Mouse (Mus musculus) neutrophil, adult 5-6 weeks (primary cell): ENCODE data around the gene Fam198a. TPM values are rescaled to one million over a fixed set of nuclear protein-coding genes. Genes with fewer than 3 reads are reported as not detected.
"Not testable (repeated sequence)": the region's sequence is repeated elsewhere in the genome, so short reads cannot be mapped to it uniquely, and the experiment has no call there.

Experiments used
- ATAC-seq: fragments of 151-379, 151-347 bp; 2 replicates; pipeline ENCODE4 v1.8.0; 2017; ENCODE audit warnings: mild to moderate bottlenecking, moderate TSS enrichment; ENCODE audit not compliant: insufficient number of reproducible peaks, poor library complexity, low FRiP score, severe bottlenecking; ENCODE audit errors: extremely low read depth
- total RNA-seq: library from RNA; stranded (forward); fragments of 200-1000 nt; gene quantifications from 2 replicates; pipeline ENCODE4 v1.2.3, GENCODE M21; 2017

The Fam198a gene
- total RNA-seq, 1 experiment from 2014 or later = not detected

- ATAC-seq = no peak
These were observed 60.0 kb downstream of the Fam198a start for GRCm38 (mm10) chr9:122010751-122011150.

DNA sequence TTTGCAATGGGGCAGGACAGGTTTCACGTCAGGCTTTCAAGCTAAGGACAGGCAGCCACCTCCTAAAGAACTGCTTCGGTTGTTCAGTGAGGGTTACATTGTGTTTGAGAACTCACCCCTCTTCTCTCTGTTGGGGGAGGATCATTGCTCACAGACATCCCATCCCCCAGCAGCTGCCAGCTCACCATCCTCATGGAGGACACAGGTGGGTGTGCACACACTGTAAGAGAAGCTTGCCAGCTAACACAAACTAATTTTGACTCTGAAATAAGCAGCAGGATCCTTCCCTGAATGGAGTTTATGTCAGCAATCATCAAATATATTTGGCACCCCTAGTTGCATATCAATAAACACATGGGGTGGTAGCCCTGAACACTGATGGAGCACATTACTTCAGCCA is 62.0 kb downstream of the Fam198a start:
- ATAC-seq = no peak

- no peak for ATAC-seq
These were observed 62.8 kb downstream of the Fam198a start for GRCm38 (mm10) chr9:122013629-122014028.

GRCm38 (mm10) chr9:122014241-122014667 is 63.5 kb downstream of the Fam198a start:
- ATAC-seq = peak; percentile 59

GRCm38 (mm10) chr9:122018079-122018478 is 67.3 kb downstream of the Fam198a start:
- ATAC-seq = no peak

GRCm38 (mm10) chr9:122018782-122019395 is 68.1 kb downstream of the Fam198a start:
- no peak for ATAC-seq

DNA sequence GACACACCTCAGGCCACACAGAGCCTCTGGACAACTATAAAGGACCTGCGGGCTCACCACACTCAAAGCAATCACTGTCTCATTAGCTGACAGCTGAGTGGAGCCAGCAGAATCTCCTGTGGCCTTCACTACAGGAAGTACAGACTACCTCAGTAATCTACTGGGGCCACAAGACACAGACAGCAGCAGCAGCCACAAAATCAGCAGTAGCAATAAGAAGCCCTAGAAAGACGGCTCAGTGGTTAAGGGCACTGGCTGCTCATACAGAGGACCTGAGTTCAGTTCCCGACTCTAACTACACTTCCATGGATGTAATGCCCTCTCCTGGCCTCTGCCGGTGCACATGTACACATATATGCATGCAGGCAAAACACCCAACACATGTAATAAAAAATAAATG is 69.5 kb downstream of the Fam198a start:
- ATAC-seq = no peak

GRCm38 (mm10) chr9:122021171-122021570 is 70.4 kb downstream of the Fam198a start:
- ATAC-seq = not testable (repeated sequence)

- ATAC-seq = no peak
These were observed 70.8 kb downstream of the Fam198a start for GRCm38 (mm10) chr9:122021581-122021980.

GRCm38 (mm10) chr9:122022776-122023175 is 72.0 kb downstream of the Fam198a start:
- no peak for ATAC-seq

DNA sequence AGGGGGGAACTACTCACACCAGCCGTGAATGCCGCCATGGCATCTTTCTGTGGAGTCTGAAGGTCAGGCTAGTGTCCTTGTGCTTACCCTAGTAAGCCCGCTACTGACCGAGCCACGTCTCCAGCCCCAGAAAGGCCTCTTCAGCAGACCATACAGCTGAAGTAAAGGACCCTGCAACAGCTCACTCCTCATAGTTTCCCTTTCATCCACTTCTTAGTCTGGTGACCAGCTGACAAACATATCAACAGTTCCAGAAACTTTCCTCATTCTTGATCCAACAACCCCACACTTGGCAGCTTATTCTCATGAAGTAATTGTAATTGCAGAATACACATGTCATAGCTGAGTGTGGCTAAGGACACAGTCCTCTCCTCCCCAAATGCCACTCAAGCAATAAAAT is 73.1 kb downstream of the Fam198a start:
- no peak for ATAC-seq

- ATAC-seq = no peak
These were observed 73.6 kb downstream of the Fam198a start for GRCm38 (mm10) chr9:122024419-122024818.

DNA sequence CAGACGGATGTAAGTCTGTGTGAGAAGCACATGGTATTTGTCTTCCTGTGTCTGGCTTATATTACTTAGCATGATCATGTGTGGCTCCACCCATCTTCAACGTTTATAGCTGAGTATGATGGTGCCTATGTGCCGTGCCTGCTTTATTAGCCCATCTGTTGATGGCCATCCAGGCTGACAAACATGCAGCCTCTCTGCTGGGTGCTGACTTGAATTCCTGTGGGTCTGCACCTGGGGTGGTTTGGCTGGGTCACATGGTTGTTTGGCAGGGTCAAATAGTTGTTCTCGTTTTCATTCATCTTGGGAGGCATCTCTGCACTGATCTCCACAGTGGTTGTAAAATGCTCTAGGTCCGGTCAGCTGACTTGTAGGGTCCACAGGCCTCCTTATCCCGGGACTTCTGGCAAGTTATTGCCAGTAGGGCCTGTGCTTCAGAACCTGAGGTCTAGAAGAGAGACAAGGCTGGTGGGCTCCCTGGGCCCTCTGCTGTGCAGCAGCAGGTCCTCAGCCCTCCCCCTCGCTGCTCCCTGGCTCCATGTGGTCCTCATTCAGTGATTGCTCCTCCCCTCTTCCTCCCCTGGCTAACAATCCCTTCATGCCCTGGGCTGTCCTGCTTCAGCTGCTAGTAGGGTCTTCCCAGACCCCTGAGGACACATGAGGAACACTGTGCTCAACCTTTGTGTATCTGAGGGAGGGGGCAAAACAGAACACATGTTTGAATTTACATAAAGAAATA is 75.2 kb downstream of the Fam198a start:
- ATAC-seq = no peak

GRCm38 (mm10) chr9:122027081-122027913 is 76.5 kb downstream of the Fam198a start:
- ATAC-seq = no peak

DNA sequence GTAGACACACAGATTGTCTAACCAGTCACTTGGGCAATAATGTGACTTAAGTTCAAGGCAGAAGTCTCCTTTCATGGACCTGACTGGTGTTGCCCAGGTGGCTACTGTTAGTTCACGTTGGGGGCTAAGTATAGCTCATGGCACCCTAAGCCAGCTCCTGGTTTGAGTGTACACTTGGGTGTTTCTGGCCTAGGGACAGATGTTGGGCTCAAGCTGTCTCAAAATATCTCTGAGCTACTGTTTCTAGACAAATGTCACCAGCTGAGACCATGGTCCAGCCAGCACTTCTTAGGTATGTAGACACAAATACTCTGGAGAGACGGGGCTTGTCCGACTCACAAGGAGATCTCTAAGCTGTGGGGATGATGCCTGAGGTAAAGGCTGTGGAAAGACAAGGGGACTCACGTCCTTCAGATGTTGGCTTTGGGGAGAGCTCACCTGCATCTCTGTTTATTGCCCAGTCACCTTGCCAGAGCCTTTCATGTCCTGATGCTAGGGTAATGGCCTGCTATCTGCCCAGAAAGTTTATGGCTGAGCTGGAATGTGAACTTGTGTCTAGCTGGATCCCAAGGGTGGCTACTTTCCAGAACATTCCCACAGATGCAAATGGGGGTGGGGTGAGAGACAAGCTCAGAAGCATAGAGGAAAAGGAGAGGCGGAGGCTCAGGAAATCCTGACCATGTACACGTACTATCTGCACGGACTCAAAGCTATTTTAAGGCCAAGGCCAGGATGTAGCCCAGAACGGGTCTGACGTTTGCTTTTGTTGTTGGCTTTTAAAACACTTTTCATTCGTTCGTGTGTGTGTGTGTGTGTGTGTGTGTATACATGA is 77.3 kb downstream of the Fam198a start:
- ATAC-seq = no peak

- no peak for ATAC-seq
These were observed 79.0 kb downstream of the Fam198a start for GRCm38 (mm10) chr9:122029765-122030164.
